Mouse (Mus musculus) kidney, adult 2 months (tissue): ENCODE results near the gene Atg10.

ENCODE experiments used
- CTCF ChIP-seq: fragments of 200-500 bp; conservative IDR thresholded peaks from 2 replicates; pipeline ENCODE4 v1.5.1; 2011; ENCODE audit warnings: low read depth, mild to moderate bottlenecking, control low read depth, low read length, moderate library complexity, mixed read lengths; ENCODE audit not compliant: insufficient read depth, insufficient read length
- POLR2A ChIP-seq: fragments of 200-500 bp; IDR thresholded peaks from one replicate; pipeline ENCODE4 v1.6.1; 2011; ENCODE audit warnings: low read depth, low read length, control low read depth

- TF ChIP-seq CTCF, result no peak
- no peak for TF ChIP-seq POLR2A
These were observed 94.7 kb downstream of the Atg10 start for GRCm38 (mm10) chr13:91129071-91129470.
